Mouse (Mus musculus) cerebellum, postnatal 36 days (tissue): ENCODE data around the gene Tmem206.

Experiments used
- DNase-seq, 2 experiments: peaks; one replicate each; pipeline ENCODE4 v3.0.0; 2021 to 2022; ENCODE audit warnings: mixed read lengths in 2 of 2

Tmem206 gene

DNA sequence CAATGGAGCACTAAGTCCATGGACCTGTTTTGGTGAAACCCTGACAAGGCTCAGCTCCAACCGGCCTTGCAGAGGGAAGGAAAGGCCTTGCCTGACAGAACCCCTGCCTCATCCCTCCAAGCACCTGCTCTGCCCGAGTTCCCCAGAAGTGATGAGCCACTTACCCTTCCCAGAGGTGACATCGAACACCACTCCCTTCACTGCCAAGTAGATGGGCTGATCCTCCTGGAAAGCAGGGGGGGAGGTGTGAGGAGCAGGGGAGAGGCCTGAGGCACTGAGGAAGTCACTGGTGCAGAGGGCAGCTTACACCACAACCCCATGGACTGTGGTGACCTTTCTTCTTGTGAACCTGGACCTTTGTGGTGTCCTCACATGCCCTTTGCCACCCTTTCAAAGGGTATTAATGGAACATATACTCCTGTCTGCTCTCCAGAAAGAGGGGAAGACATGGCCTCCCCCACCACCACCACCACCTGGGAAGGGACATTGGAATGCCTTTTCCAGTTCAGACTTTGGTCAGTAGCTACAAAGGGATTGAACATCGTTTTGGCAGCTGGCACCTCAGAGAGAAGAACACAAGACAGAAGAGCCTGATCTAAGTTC is 14.3 kb upstream of the Tmem206 start:
- DNase-seq, result no peak

- DNase-seq, result peak; percentile 83 to 92
These were observed 13.2 kb upstream of the Tmem206 start for GRCm38 (mm10) chr1:191312513-191312941.

DNA sequence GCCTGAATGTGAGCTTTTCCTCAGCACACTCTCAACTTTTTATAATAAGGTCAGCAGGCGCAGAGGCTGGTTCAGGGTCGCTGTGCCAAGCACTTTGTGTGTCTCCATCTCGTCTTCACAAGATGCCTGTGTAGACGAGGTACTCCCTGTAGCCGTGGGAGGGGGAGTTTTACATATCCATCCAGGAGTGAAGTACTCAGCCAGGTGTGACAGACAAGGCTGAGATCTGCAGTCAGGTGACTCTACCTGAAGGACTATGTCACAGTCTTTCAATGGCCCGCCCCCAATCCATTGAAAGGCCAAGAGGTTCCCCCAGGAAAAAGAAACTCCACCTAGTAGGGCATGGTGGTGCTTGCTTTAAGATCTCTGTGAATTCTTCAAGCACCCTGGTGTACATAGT is 12.6 kb upstream of the Tmem206 start:
- DNase-seq, result no peak

- DNase-seq, result no peak
These were observed 11.8 kb upstream of the Tmem206 start for GRCm38 (mm10) chr1:191313926-191314325.

- no peak for DNase-seq
These were observed 8.9 kb upstream of the Tmem206 start for GRCm38 (mm10) chr1:191316818-191317217.

DNA sequence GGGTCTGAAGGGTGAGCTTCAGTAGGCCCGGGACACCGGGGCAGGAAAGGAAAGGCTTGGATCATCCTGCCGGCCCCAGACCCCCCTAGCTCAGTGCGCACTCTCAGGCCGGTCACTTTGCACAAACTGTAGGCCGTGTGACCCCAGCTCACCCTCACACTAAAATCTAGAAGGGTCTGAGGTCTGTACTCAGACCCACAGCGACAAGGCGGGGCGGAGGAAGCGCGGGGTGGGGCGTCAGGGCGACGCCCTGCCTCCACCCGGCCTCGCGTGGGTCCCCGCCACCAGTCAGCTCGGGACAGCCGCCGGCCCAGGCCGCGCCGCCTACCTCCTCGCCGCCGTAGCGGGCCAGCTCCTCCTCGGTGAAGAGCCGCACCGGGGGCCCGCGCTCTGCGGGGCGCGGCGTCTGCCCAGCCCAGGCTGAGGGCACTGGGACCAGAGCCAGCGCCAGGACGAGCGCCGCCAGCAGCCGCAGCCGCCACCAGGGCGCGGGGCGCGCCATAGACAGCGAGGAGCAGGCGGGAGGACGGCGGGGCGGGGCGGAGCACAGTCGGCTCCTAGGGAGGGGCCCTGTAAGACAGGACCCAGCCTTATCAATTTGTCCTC is 8.0 kb upstream of the Tmem206 start, which contains the start of gene Nenf:
Gene Nenf, minus strand, starts transcription at position 604 of the 606 bp plus-strand sequence.
- peak; percentile 78 to 81 for DNase-seq

DNA sequence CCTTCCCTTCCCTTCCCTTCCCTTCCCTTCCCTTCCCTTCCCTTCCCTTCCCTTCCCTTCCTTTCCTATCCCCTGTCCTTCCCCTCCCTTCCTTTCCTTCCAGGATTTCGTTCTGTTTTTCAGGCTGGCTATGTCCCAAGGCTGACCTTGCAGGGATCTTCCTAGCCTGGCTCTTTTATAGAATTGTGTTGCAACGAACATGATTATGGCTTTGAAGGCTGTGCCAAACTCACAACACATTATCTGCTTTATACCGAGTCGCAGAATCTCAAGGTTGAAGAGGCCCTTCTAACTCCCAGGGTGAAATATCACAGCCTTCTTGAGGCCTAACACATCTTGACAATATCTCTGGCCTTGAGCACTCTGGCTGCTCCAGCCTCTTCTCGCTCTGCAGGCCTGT is 7.0 kb upstream of the Tmem206 start:
- no peak for DNase-seq

GRCm38 (mm10) chr1:191323381-191323780 is 2.3 kb upstream of the Tmem206 start:
- DNase-seq, result no peak

DNA sequence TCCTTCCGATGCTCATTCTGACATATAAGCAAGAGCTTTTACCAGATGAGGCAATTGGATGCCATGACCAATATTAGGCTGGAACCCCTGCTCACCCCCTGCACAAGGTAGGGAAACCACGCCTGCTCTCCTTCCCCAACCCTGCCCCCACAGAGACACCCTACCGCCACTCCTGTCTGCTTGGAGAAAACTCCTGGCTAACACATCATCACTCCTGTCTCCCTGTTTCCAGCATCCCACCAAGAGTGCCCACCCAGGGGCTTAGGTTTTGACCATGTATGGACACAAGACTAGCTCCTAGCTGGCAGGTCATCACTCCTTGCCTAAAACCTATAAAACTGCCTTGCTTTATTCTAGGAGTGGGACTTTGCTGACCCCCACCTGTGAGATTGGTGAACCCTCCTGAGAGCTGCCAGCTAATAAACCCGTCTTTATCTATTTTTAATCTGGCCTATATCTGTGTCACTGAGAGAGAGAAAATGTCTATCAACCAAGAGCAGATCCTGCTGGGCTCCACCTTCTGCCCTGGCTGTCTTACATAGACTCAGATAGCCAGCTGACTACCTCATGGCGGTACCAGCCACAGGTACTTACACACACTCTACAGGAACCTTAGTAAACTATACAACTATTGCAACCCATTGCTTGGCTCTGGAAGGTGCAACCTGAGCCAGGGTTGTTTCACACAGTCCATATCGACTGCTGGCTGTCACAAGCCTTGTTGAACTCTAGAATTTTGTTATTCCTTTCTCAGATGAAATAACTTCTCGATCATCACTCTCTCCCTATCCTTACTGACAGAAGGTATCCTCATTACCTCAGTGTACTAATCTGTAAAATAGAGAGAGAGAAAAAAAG is 750 bp upstream of the Tmem206 start:
- no peak for DNase-seq

DNA sequence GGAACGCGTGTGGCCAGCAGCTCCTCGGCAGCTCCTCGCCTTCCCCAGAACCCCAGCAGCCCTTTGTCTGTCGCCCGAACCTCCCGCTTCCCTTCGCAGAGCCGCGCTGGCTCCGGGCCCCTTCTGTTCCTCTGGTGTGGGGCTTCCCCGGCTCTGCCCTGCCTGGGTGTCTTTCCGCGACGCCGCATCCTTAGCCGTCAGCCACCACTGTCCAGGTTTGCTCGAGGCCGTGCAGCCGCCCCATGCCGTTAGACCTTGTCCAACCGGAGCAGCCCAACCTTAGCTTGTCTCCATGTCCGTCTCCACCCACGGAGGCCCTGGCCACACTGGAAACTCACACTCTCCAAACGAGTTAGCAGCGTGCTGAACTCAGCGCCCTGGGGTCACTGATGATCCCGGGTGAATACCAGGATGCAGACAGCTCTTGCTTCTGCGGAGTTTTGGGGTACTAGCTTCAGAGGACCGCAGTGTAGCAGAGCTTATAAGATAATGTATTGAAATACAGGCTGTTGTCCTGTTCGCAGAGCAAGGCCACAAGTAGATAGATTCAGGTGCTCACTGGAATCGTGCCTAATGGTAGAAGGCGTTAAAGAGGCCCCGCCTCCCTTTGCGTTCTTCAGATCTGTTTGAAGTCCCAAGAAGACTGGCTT is 646 bp downstream of the Tmem206 start:
- DNase-seq, result peak; percentile 25 to 50

- DNase-seq, result no peak
These were observed 1.5 kb downstream of the Tmem206 start for GRCm38 (mm10) chr1:191327258-191327657.

GRCm38 (mm10) chr1:191328019-191328441 is 2.3 kb downstream of the Tmem206 start:
- peak in 1 of 2 experiments; percentile 25 for DNase-seq

DNA sequence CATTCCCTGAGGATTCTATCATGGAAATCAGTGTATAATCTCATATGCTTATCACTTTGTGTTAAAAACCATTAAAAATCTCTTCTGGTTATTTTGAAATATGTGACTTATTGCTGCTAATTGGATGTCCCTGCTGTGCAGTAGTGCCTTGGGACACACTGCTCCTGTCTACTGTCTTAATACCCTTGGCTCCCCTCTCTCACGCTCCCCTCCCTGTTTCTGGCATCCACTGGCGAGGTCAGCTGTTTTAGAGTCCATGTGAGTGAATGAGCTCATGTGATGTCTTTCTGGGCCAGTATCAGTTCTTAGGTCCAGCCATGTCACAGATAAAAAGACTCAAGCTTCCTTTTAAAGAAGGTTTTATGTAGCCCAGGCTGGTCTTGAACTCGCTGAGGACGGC is 4.6 kb downstream of the Tmem206 start:
- DNase-seq, result no peak

DNA sequence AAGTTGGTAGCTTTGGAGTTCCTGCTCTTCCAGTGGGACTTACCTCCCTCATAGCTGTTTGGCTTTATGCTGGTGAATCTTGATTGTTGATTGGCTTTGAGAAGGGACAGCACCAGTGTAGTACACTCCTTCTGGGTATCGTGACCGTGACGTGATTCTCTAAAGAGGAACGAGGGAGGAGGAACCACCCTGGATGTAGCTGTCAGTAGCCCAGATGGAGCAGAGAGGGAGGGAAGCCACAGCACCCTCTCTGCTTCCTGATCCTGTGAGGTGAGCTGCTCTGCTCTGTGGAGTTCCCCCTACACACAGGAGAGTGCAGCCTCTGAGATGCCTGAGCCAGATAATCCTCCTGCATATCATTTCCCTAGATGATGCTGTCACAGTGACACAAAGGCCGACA is 8.8 kb downstream of the Tmem206 start:
- DNase-seq, result no peak

GRCm38 (mm10) chr1:191339876-191340275 is 14.2 kb downstream of the Tmem206 start:
- DNase-seq, result no peak

GRCm38 (mm10) chr1:191340530-191340929 is 14.8 kb downstream of the Tmem206 start:
- no peak for DNase-seq

GRCm38 (mm10) chr1:191347602-191348001 is 21.9 kb downstream of the Tmem206 start:
- no peak for DNase-seq

DNA sequence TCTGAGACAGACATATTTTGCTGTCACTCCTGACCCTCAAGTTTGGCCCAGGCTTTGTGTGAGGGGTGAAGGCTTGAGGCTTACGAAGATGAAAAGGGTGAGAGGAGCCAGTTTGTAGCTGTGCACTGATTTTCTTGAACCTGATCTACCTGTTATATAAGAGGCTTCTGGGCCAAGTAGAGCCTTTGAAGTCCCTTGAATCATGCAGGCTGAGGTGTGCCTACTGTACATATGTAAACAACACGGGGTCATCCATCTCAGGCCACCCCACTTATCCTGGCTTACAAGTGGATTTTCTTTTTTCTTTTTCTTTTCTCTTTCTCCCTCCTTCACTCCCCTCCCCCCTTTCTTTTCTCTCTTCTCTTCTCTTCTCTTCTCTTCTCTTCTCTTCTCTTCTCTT is 22.9 kb downstream of the Tmem206 start:
- DNase-seq, result no peak

DNA sequence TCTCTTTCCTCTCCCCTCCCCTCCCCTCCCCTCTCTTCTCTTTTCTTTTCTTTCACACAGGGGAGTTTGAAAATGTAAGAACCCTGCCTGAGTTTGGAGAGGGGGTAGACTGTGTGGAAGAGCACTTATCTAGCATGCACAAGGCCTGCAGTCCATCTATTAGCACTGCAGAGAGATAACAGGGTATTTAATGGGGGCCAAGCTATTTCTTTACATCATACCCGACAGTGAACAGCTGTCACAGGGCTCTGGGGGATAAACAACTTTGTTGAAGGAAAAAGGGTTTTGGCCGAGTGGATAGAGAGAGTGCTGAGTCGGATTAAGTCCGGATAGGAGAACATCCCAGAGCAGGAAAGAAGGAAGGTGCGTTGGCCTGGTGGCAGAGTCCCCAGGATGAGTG is 23.3 kb downstream of the Tmem206 start:
- no peak for DNase-seq

GRCm38 (mm10) chr1:191349486-191350037 is 23.9 kb downstream of the Tmem206 start:
- no peak for DNase-seq

DNA sequence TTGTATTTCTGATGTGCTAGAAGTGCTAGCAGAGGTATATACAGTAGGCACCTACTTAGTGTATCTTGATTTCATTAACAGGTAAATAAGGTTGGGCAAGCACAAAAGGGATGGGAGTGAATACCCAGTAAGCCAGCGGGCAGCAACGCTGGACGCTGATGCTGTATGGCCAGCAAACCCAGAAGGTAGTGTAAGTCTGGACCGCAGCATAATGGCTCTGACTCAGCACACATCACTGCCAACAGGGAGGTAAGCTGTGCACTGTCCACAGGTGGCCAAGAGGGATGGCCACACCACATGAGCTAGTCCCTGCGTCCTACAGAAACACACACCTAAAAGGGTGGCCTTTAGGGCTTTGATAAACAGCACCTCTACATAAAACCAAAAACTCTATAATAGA is 24.6 kb downstream of the Tmem206 start:
- no peak for DNase-seq

GRCm38 (mm10) chr1:191352786-191353488 is 27.2 kb downstream of the Tmem206 start:
- DNase-seq, result peak; percentile 54 to 59
